Mouse (Mus musculus): Measurements from ENCODE around the gene Depdc7. TPM values are rescaled to one million over a fixed set of nuclear protein-coding genes. Genes with fewer than 3 reads are reported as not detected.

Gene Depdc7
- 5.6 and 6.7 TPM in 2 replicates for polyA plus RNA-seq (2012; rRNA removed; ENCODE audit: low replicate concordance)

DNA sequence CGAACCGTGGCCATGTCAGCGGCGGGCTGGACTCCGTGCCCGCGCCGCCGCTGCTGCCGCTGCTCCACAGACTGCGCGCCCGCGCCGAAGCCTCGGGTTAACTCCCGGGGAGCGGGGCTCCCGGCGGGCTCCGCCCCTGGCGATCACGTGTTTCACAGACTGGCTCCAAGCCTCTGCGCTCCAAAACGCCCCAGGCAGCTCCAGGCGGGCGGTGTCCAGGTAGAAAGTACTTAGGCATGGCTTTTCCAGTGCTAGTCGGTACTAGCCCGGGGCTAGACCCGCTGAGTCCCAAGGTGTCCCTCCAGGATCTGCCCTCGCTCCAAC lies at the start of gene Depdc7:
Gene Depdc7 (minus strand): TSS at position 138 of the 324 bp plus-strand sequence.

DNA sequence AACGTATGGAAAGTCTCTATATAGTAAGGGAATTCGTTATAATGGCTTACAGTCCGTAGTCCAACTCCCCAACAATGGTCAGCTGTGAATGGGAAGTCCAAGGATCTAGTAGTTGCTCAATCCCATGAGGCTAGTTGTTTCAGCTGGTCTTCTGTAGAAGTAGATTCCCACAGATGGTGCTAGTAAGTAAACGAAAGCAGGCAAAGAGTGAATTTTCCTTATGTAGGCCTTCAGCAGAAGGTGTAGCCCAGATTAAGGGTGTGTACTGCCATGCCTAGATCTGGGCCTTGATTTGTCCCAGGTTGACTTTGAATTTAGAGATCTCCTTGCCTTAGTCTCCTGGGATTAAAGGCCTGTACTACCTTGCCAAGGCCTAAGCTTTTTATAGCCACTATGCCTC lies 26.4 kb downstream of the Depdc7 start, which contains the start of gene Pin1rt1:
Gene Pin1rt1 (minus strand): TSS at position 101 of the 400 bp plus-strand sequence.

DNA sequence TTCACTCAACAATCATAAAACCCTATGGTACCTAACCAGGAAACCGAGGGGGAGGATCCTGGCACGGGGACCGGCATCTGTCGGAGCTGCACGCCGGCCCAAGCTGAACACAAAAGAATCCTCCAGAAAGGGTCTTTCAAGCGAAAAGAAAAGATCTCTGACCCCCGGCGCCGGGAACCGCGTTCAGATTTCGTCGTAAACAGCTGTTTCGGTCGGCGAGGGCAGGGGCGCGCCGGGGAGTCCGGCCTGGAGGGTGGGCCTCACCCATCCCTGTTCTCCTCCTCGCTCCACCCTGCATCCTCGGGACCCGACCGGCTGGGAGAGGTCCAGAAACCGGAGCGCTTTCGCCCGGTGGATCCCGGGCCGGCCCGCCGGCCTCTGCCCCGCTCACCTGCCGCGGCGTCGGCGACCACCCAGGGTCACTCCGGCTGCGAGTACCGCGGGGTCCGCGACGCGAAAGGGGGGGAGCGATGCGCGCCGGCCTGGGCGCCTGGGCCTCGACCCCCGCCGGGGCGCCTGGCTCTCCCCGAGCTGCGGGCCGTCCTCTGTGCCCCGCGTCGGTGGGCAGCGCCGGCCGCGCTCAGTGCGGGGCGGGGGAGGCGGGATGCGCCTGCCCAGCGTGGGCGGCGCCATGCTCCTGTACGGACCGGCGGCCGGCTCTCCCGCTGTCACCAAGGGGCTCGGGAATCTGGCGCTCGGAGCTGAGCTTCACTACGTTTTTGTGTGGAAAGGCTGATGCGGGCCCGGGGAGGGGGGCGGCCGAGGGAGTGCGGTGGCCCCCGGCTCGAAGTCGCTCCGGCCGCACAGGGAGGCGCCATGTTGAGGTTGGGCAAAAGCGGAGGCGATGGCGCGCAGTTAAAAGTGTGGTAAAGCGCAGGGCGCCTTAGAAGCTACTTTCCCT lies 30.8 kb downstream of the Depdc7 start, which contains the start of gene Tcp11l1:
Gene Tcp11l1 (minus strand): TSS at position 585 of the 901 bp plus-strand sequence.

Other genes starting within 250 kb of the Depdc7 start
- gene Hipk3, start 248.4 kb downstream of the Depdc7 start, polyA plus RNA-seq (2012; rRNA removed; ENCODE audit: low replicate concordance): 3.7 and 6.5 TPM in 2 replicates
- gene Cstf3, start 152.4 kb downstream of the Depdc7 start, polyA plus RNA-seq (2012; rRNA removed; ENCODE audit: low replicate concordance): 2.2 and 2.6 TPM in 2 replicates
- gene Tcp11l1, start 30.7 kb downstream of the Depdc7 start, polyA plus RNA-seq (2012; rRNA removed; ENCODE audit: low replicate concordance): 0.30 and 1.1 TPM in 2 replicates
- not detected in 2 replicates for gene Pin1rt1, start 26.5 kb downstream of the Depdc7 start, polyA plus RNA-seq (2012; rRNA removed; ENCODE audit: low replicate concordance)
- gene Qser1, start 73.9 kb upstream of the Depdc7 start, polyA plus RNA-seq (2012; rRNA removed; ENCODE audit: low replicate concordance): 0.32 and 1.4 TPM in 2 replicates
- gene Prrg4, start 107.0 kb upstream of the Depdc7 start, polyA plus RNA-seq (2012; rRNA removed; ENCODE audit: low replicate concordance): 0.14 and 0.18 TPM in 2 replicates
- gene Ccdc73, start 124.9 kb upstream of the Depdc7 start, polyA plus RNA-seq (2012; rRNA removed; ENCODE audit: low replicate concordance): not detected in 2 replicates